Mouse (Mus musculus) neural tube, embryonic 14.5 days (tissue): ENCODE data around the gene Irf6. TPM values are rescaled to one million over a fixed set of nuclear protein-coding genes. Genes with fewer than 3 reads are reported as not detected.

Experiments used
- ATAC-seq: fragments of 200-750 bp; cut with Nextera tagmentation; 2 replicates; pipeline ENCODE4 v1.8.0; 2017; ENCODE audit warnings: low read depth, mild to moderate bottlenecking, moderate TSS enrichment, moderate library complexity
- H3K27ac ChIP-seq: fragments of 300-500 bp; sonication (generic); 2 replicates; pipeline ENCODE4 v1.5.1; 2014; ENCODE audit warnings: low read depth, mild to moderate bottlenecking, control low read depth, low read length, moderate library complexity, mixed read lengths
- H3K27me3 ChIP-seq: fragments of 300-500 bp; sonication (generic); 2 replicates; pipeline ENCODE4 v1.6.1; 2014; ENCODE audit warnings: low read length; ENCODE audit not compliant: control insufficient read depth, insufficient read depth
- H3K36me3 ChIP-seq: fragments of 300-500 bp; sonication (generic); 2 replicates; pipeline ENCODE4 v1.6.1; 2014; ENCODE audit warnings: low read length, mixed read lengths; ENCODE audit not compliant: control insufficient read depth, insufficient read depth
- H3K4me1 ChIP-seq: fragments of 300-500 bp; sonication (generic); 2 replicates; pipeline ENCODE4 v1.6.1; 2014; ENCODE audit warnings: low read length; ENCODE audit not compliant: control insufficient read depth, insufficient read depth
- H3K4me2 ChIP-seq: fragments of 300-500 bp; sonication (generic); 2 replicates; pipeline ENCODE4 v1.6.1; 2014; ENCODE audit warnings: mild to moderate bottlenecking, low read depth, low read length, control low read depth
- H3K4me3 ChIP-seq: fragments of 300-500 bp; sonication (generic); 2 replicates; pipeline ENCODE4 v1.5.1; 2014; ENCODE audit warnings: low read depth, low read length, control low read depth, mixed read lengths
- H3K9ac ChIP-seq: fragments of 300-500 bp; sonication (generic); replicated peaks from 2 replicates; pipeline ENCODE4 v1.6.1; 2014; ENCODE audit warnings: low read depth, mild to moderate bottlenecking, control low read depth, low read length, mixed read lengths
- H3K9me3 ChIP-seq: fragments of 300-500 bp; sonication (generic); 2 replicates; pipeline ENCODE4 v1.6.1; 2016; ENCODE audit warnings: low read length; ENCODE audit not compliant: control insufficient read depth
- whole genome bisulfite sequencing: fragments of 180-500 bp; shearing (Covaris S2); extraction: QIAGEN DNeasy Blood & Tissue Kit; methylation state at CpG from one replicate; pipeline ENCODE4 v1.1.7; 2014; 5-methylcytosine and 5-hydroxymethylcytosine counted together
- polyA plus RNA-seq: library from polyadenylated mRNA; unstranded; fragments of >200 nt; fragmentation: Nextera tagmentation; extraction: Ambion mirVana; gene quantifications from 2 replicates; pipeline ENCODE4 v1.2.1, GENCODE M21; 2014

The Irf6 gene
- polyA plus RNA-seq, 1 experiment from 2014 or later, result 0.80 TPM

DNA sequence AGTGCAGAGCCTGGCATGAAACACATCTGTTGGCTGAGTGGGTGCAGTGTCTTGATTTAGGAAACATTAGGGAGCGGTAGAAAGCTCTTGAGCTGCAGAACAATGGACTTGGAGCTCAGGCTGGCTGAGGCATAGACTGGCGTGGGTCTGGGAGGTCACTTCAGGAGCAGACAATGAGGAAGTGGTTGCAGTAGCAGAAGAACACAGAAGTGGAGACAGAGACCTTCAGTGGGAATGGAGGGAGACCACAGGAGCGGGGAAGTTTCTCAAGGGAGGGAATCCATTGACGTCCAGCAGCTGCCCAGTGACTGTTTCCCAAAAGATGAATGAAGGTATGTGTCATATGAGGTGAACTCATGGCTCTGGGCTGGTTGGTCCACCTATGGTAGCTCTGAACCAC lies 7.8 kb upstream of the Irf6 start:
- no peaks in the 10 kb centered on the region for H3K36me3 ChIP-seq
- ATAC-seq, result no peak
- WGBS, result 83% methylated on average over 4 of the region's 4 CpGs

DNA sequence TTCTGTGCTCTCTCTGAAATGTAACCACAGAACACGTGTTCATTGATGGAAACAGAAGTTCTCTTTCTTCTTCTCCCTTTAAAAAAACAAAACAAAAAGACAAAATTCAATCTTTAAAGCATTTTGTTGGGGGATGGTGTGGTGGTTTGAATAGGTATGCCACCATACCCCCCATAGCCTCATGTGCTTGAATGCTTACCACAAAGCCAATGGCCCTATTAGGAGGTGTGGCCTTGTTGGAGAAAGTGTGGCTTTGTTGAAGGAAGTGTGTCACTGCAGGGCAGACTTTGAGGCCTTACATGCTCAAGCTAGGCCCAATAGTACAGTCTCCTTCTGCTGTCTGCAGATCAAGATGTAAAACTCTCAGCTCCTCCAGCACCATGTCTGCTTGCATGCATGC lies 6.5 kb upstream of the Irf6 start:
- no peak overlapping the region for H3K4me3 ChIP-seq
- no peaks in the 10 kb centered on the region for H3K27me3 ChIP-seq
- ATAC-seq, result no peak
- H3K27ac ChIP-seq, result no peak overlapping the region
- H3K4me1 ChIP-seq, result no peaks in the 10 kb centered on the region
- H3K9me3 ChIP-seq, result no peaks in the 10 kb centered on the region
- no peak overlapping the region for H3K4me2 ChIP-seq
- H3K36me3 ChIP-seq, result no peaks in the 10 kb centered on the region
- no peak overlapping the region for H3K9ac ChIP-seq
- WGBS, result 85% methylated on average over 1 of the region's 1 CpGs

More for the DNA sequence above, 7.8 kb upstream of the Irf6 start:
- no peaks in the 10 kb centered on the region for H3K4me1 ChIP-seq
- H3K27ac ChIP-seq, result no peak overlapping the region
- no peaks in the 10 kb centered on the region for H3K9me3 ChIP-seq
- no peaks in the 10 kb centered on the region for H3K27me3 ChIP-seq
- no peak overlapping the region for H3K4me3 ChIP-seq
- no peak overlapping the region for H3K4me2 ChIP-seq
- H3K9ac ChIP-seq, result no peak overlapping the region

DNA sequence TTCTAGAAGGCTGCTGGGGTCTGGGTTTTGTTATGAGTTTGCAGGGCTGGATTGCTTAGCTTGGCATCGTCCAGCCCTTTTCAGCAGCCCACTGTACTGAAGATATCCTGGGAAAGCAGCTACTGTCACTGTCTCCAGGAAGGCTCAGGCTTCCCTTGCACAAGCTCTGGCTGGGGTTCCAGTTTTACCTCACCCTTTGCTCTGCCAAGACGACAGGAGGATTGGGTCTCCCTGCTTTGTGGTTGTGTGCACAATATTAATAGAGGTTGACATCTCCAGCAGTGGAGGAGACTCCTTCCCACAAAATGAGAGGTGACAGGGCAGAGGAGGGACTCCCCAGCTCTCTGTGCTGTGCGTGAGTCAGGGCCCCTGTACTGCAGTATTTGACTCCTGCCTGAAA lies 3.7 kb upstream of the Irf6 start:
- Histone ChIP-seq H3K9ac (no peak overlapping the region), H3K27me3 (peaks cover 20% of the 10 kb centered on the region), H3K4me2 (no peak overlapping the region), H3K4me1 (no peaks in the 10 kb centered on the region; the same call in 1 of the 2 replicates), H3K36me3 (no peaks in the 10 kb centered on the region), H3K4me3 (no peak overlapping the region), H3K27ac (no peak overlapping the region), H3K9me3 (no peaks in the 10 kb centered on the region)
- ATAC-seq, result no peak
- 81% methylated on average over 3 of the region's 3 CpGs for WGBS

DNA sequence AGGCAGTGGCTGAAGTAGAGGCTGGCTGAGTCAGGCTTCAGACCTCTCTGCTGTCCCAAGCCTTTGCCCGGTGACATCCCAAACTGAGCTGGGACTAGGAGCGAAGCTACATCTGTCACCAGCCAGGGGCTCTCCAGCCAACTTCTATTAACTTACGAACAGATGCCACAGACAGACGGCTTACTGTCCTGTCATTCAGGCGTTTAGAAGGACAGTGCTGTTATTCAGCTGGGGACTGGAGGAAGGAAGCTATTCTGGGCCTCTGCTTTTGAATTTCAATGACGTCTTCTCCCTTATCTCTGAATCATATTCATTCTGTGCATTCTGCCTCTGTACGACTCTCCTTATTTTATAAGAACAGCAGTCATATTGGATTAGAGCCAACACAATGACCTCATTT lies 1.8 kb upstream of the Irf6 start:
- no peak for ATAC-seq
- Histone ChIP-seq H3K4me3 (no peak overlapping the region), H3K9ac (no peak overlapping the region), H3K27me3 (peaks cover 20% of the 10 kb centered on the region), H3K27ac (no peak overlapping the region), H3K4me2 (no peak overlapping the region), H3K9me3 (no peaks in the 10 kb centered on the region), H3K36me3 (no peaks in the 10 kb centered on the region), H3K4me1 (no peaks in the 10 kb centered on the region; the same call in 1 of the 2 replicates)
- 35% methylated on average over 7 of the region's 7 CpGs for WGBS

DNA sequence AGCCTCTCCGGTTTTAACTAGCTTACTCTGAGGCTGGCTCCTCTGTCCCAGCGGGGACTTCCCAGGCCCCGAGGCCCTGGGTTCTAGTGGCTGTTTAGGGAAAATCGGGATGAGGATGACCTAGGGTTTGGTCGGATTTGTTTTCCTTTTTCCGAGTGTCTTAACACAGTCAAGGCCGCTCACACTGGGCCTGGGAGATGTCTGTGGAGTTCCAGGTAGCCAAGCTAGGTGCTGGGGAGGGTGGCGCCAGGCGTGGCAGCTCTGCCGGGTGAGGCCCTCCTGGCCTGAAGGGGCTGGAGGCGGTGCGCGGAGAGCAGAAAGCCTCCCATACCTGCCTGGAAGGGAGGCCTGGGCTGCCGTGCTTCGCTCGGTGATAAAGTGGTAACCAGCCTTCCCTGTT lies 650 bp downstream of the Irf6 start:
- no peaks in the 10 kb centered on the region for H3K36me3 ChIP-seq
- no peak overlapping the region for H3K4me2 ChIP-seq
- 23% methylated on average over 16 of the region's 16 CpGs for WGBS
- no peaks in the 10 kb centered on the region for H3K9me3 ChIP-seq
- H3K27ac ChIP-seq, result no peak overlapping the region
- no peak for ATAC-seq
- no peak overlapping the region for H3K4me3 ChIP-seq
- H3K4me1 ChIP-seq, result no peaks in the 10 kb centered on the region; the same call in 1 of the 2 replicates
- peaks cover 20% of the 10 kb centered on the region for H3K27me3 ChIP-seq
- H3K9ac ChIP-seq, result no peak overlapping the region

DNA sequence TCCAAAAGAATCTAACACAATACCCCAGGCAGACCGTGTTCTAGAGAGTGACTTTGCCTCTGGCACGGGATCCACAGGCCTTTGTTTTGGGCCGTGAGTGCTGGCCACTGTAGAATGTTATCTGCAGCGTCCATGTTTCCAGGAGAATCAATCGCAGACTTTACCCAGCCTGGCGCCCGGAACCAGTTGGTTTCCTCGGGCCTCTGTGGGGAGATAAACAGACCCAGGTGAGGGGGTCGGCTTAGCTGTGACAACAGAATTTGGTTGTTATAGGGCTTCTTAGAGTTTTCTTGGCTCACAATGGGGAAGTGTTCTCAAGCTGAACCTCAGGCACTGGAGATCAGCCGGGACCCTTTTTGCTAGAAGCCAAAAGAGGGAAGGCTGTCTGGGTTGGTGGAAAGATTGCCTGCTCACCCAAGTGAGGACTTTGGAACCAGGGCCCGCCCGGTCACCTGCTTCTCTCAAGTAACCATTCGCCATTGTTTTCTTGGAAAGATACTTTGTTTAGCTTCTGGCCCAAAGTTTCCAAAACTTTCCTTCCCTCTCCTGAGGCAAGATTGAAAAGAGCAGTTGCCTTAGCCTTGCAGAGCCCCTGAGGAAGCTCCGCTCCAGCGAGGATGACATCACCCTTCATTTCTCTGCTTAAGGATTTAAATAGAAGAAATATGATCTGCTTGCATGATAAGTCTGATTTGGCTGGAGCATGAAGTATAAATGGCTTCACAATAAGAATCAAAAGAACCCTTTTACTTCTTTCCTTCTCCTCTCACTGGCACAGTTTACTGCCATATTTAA lies 3.6 kb downstream of the Irf6 start:
- ATAC-seq, result no peak
- H3K4me1 ChIP-seq, result no peaks in the 10 kb centered on the region; the same call in 1 of the 2 replicates
- H3K9ac ChIP-seq, result no peak overlapping the region
- H3K27me3 ChIP-seq, result peaks cover 20% of the 10 kb centered on the region
- no peak overlapping the region for H3K4me3 ChIP-seq
- H3K4me2 ChIP-seq, result no peak overlapping the region
- H3K9me3 ChIP-seq, result no peaks in the 10 kb centered on the region
- H3K36me3 ChIP-seq, result no peaks in the 10 kb centered on the region
- WGBS, result 89% methylated on average over 15 of the region's 15 CpGs
- no peak overlapping the region for H3K27ac ChIP-seq

DNA sequence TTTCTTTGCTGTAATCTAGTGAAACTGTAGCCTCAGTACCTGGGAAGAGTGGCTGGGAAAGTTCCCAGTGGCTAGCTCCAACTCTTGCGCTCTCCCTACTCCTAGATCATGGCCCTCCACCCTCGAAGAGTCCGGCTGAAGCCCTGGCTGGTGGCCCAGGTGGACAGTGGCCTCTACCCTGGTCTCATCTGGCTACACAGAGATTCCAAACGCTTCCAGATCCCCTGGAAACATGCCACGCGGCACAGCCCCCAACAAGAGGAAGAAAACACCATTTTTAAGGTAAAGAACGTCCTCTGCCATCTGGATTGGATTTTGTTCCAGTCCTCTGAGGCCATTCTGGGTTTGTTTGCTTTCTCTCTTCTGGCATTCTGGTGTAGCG lies 4.2 kb downstream of the Irf6 start:
- Histone ChIP-seq H3K27ac (no peak overlapping the region), H3K36me3 (no peaks in the 10 kb centered on the region), H3K9me3 (no peaks in the 10 kb centered on the region), H3K4me2 (no peak overlapping the region), H3K9ac (no peak overlapping the region), H3K4me3 (no peak overlapping the region), H3K4me1 (no peaks in the 10 kb centered on the region; the same call in 1 of the 2 replicates), H3K27me3 (peaks cover 20% of the 10 kb centered on the region)
- no peak for ATAC-seq
- 82% methylated on average over 8 of the region's 8 CpGs for WGBS

DNA sequence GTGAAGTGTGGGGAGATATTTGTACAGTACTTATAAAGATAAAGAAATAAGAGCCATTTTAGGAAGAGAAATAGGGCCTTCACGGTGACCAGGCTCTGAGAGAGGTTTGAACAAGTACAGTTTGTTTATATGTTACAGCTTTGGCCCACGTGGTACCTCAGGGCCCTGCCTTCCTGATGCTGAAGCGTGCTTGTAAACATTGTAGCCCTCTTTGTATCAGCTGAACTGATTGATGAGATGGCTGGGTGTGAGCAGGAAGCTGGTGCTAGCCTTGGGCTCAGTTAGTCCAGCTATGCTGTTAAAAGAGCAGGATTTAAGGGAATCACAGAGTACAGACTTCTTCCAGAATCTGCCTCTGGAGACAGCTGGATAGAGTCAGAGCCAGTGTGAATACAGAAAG lies 6.3 kb downstream of the Irf6 start:
- peaks cover under 1% of the 10 kb centered on the region; the same call in 1 of the 2 replicates for H3K27me3 ChIP-seq
- H3K36me3 ChIP-seq, result no peaks in the 10 kb centered on the region
- ATAC-seq, result no peak
- H3K4me1 ChIP-seq, result no peaks in the 10 kb centered on the region
- no peak overlapping the region for H3K4me2 ChIP-seq
- H3K9ac ChIP-seq, result no peak overlapping the region
- no peak overlapping the region for H3K27ac ChIP-seq
- H3K4me3 ChIP-seq, result no peak overlapping the region
- 62% methylated on average over 3 of the region's 3 CpGs for WGBS
- no peaks in the 10 kb centered on the region for H3K9me3 ChIP-seq

DNA sequence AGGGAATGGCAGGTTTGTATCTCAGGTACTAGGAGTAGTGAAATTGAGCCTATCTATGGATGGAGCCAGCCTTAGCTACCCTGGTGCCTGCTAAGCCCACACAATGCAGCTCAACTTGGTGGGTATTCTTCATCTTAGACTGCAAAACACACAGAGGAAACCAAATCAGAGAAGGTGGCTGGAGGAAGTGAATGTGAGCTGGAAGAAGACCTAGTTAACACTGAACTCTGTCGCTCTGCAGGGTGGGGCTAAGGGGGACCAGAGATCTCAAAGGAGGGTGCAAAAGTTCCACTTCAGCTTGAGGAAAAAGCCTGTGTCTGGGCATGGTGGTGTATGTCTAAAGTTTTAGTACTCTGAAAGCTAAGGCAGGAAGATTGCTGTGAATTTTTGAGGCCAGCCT lies 6.7 kb downstream of the Irf6 start:
- Histone ChIP-seq H3K9ac (no peak overlapping the region), H3K9me3 (no peaks in the 10 kb centered on the region), H3K4me2 (no peak overlapping the region), H3K4me3 (no peak overlapping the region), H3K36me3 (no peaks in the 10 kb centered on the region), H3K4me1 (no peaks in the 10 kb centered on the region), H3K27ac (no peak overlapping the region), H3K27me3 (no peaks in the 10 kb centered on the region)
- ATAC-seq, result no peak
- 62% methylated on average over 1 of the region's 1 CpGs for WGBS
